Mouse (Mus musculus): ENCODE data around the gene Pgr. TPM values are rescaled to one million over a fixed set of nuclear protein-coding genes. Genes with fewer than 3 reads are reported as not detected.

Pgr gene
- polyA plus RNA-seq, 1 experiment: 0.41 TPM

GRCm38 (mm10) chr9:8977775-8978174 is 78.1 kb downstream of the Pgr start:
- Histone ChIP-seq H3K4me1 (ENCODE audit: control insufficient read depth, insufficient read depth, low read length) (no peaks in the 10 kb centered on the region), H3K27me3 (replicated peaks; ENCODE audit: control insufficient read depth, insufficient read depth, low read length) (no peaks in the 10 kb centered on the region), H3K4me3 (ENCODE audit: insufficient read depth, low read depth, low read length) (no peak overlapping the region), H3K27ac (ENCODE audit: insufficient read depth, low read depth, low read length) (no peak overlapping the region), H3K36me3 (ENCODE audit: control insufficient read depth, insufficient read depth, low read length) (no peaks in the 10 kb centered on the region)
- WGBS: 47% methylated on average over 2 of the region's 2 CpGs
- TF ChIP-seq CTCF (conservative IDR thresholded peaks at IDR 0.05; ENCODE audit: insufficient read depth, insufficient read length, low read depth, low read length): no peak
- TF ChIP-seq POLR2A (IDR thresholded peaks at IDR 0.05; ENCODE audit: low read depth, low read length): no peak
- no peak for DNase-seq

- WGBS: 78% methylated on average over 3 of the region's 3 CpGs
Measured at GRCm38 (mm10) chr9:8982315-8982714, 82.7 kb downstream of the Pgr start.

GRCm38 (mm10) chr9:8996494-8996893 is 96.9 kb downstream of the Pgr start:
- Histone ChIP-seq H3K27me3 (replicated peaks; ENCODE audit: control insufficient read depth, insufficient read depth, low read length) (no peaks in the 10 kb centered on the region), H3K27ac (ENCODE audit: insufficient read depth, low read depth, low read length) (no peak overlapping the region), H3K4me1 (ENCODE audit: control insufficient read depth, insufficient read depth, low read length) (no peaks in the 10 kb centered on the region), H3K36me3 (ENCODE audit: control insufficient read depth, insufficient read depth, low read length) (peaks cover 4% of the 10 kb centered on the region), H3K4me3 (ENCODE audit: insufficient read depth, low read depth, low read length) (no peak overlapping the region)
- DNase-seq: no peak
- no peak for TF ChIP-seq CTCF (conservative IDR thresholded peaks at IDR 0.05; ENCODE audit: insufficient read depth, insufficient read length, low read depth, low read length)
- no peak for TF ChIP-seq POLR2A (IDR thresholded peaks at IDR 0.05; ENCODE audit: low read depth, low read length)
- 67% methylated on average over 2 of the region's 2 CpGs for WGBS

More at GRCm38 (mm10) chr9:8982315-8982714, 82.7 kb downstream of the Pgr start:
- Histone ChIP-seq H3K4me1 (ENCODE audit: control insufficient read depth, insufficient read depth, low read length) (no peaks in the 10 kb centered on the region), H3K27ac (ENCODE audit: insufficient read depth, low read depth, low read length) (no peak overlapping the region), H3K4me3 (ENCODE audit: insufficient read depth, low read depth, low read length) (no peak overlapping the region), H3K36me3 (ENCODE audit: control insufficient read depth, insufficient read depth, low read length) (no peaks in the 10 kb centered on the region), H3K27me3 (replicated peaks; ENCODE audit: control insufficient read depth, insufficient read depth, low read length) (no peaks in the 10 kb centered on the region)
- TF ChIP-seq POLR2A (IDR thresholded peaks at IDR 0.05; ENCODE audit: low read depth, low read length) (no peak), CTCF (conservative IDR thresholded peaks at IDR 0.05; ENCODE audit: insufficient read depth, insufficient read length, low read depth, low read length) (no peak)
- DNase-seq: no peak

GRCm38 (mm10) chr9:9001170-9001569 is 101.5 kb downstream of the Pgr start:
- Histone ChIP-seq H3K4me1 (ENCODE audit: control insufficient read depth, insufficient read depth, low read length) (no peaks in the 10 kb centered on the region), H3K4me3 (ENCODE audit: insufficient read depth, low read depth, low read length) (no peak overlapping the region), H3K36me3 (ENCODE audit: control insufficient read depth, insufficient read depth, low read length) (peaks cover 5% of the 10 kb centered on the region), H3K27ac (ENCODE audit: insufficient read depth, low read depth, low read length) (no peak overlapping the region), H3K27me3 (replicated peaks; ENCODE audit: control insufficient read depth, insufficient read depth, low read length) (no peaks in the 10 kb centered on the region)
- DNase-seq: no peak
- TF ChIP-seq POLR2A (IDR thresholded peaks at IDR 0.05; ENCODE audit: low read depth, low read length) (no peak), CTCF (conservative IDR thresholded peaks at IDR 0.05; ENCODE audit: insufficient read depth, insufficient read length, low read depth, low read length) (no peak)

- 96% methylated on average over 2 of the region's 2 CpGs for WGBS
Measured at GRCm38 (mm10) chr9:9015108-9015507, 115.5 kb downstream of the Pgr start.

More at GRCm38 (mm10) chr9:9015108-9015507, 115.5 kb downstream of the Pgr start:
- H3K27me3 ChIP-seq (replicated peaks; ENCODE audit: control insufficient read depth, insufficient read depth, low read length): no peaks in the 10 kb centered on the region
- H3K4me3 ChIP-seq (ENCODE audit: insufficient read depth, low read depth, low read length): no peak overlapping the region
- no peak for DNase-seq
- TF ChIP-seq CTCF (conservative IDR thresholded peaks at IDR 0.05; ENCODE audit: insufficient read depth, insufficient read length, low read depth, low read length) (no peak), POLR2A (IDR thresholded peaks at IDR 0.05; ENCODE audit: low read depth, low read length) (no peak)
- no peak overlapping the region for H3K27ac ChIP-seq (ENCODE audit: insufficient read depth, low read depth, low read length)
- H3K4me1 ChIP-seq (ENCODE audit: control insufficient read depth, insufficient read depth, low read length): no peaks in the 10 kb centered on the region
- 0 out of 2 replicates have a peak, but pooled peaks cover 1% of the 10 kb centered on the region for H3K36me3 ChIP-seq (ENCODE audit: control insufficient read depth, insufficient read depth, low read length)

Other genes with a start within 250 kb of the Pgr start
- gene Gm16485, start 72.0 kb downstream of the Pgr start, polyA plus RNA-seq (2012; rRNA removed): 0.05 and 0.22 TPM in 2 replicates